Mouse (Mus musculus) limb, embryonic 14.5 days (tissue): ENCODE results near the gene Otud7a. TPM values are rescaled to one million over a fixed set of nuclear protein-coding genes. Genes with fewer than 3 reads are reported as not detected.
A peak's percentile ranks its signal among the peaks of the same experiment; 100 is the strongest.

Source experiments
- ATAC-seq: fragments of 200-750 bp; cut with Nextera tagmentation; 2 replicates; pipeline ENCODE4 v1.8.0; 2017; ENCODE audit warnings: low read depth, moderate number of reproducible peaks, moderate TSS enrichment; ENCODE audit not compliant: low FRiP score
- DNase-seq: peaks from one replicate; pipeline ENCODE4 v3.0.0-alpha.2; 2015; ENCODE audit warnings: low spot score
- H3K27ac ChIP-seq: fragments of 300-500 bp; sonication (generic); replicated peaks from 2 replicates; pipeline ENCODE4 v1.5.1; 2014; ENCODE audit warnings: low read depth, mild to moderate bottlenecking, low read length, moderate library complexity, mixed read lengths
- H3K27me3 ChIP-seq: fragments of 300-500 bp; sonication (generic); 2 replicates; pipeline ENCODE4 v1.6.1; 2014; ENCODE audit warnings: low read length, mixed read lengths; ENCODE audit not compliant: control insufficient read depth, insufficient read depth
- H3K36me3 ChIP-seq: fragments of 300-500 bp; sonication (generic); 2 replicates; pipeline ENCODE4 v1.6.1; 2014; ENCODE audit warnings: mild to moderate bottlenecking, low read length, moderate library complexity, mixed read lengths; ENCODE audit not compliant: control insufficient read depth, insufficient read depth
- H3K4me1 ChIP-seq: fragments of 300-500 bp; sonication (generic); 2 replicates; pipeline ENCODE4 v1.6.1; 2014; ENCODE audit warnings: antibody characterized with exemption, low read length, mixed read lengths; ENCODE audit not compliant: control insufficient read depth, insufficient read depth
- H3K4me2 ChIP-seq: fragments of 300-500 bp; sonication (generic); replicated peaks from 2 replicates; pipeline ENCODE4 v1.6.1; 2014; ENCODE audit warnings: low read depth, mild to moderate bottlenecking, low read length, moderate library complexity; ENCODE audit not compliant: severe bottlenecking
- H3K4me3 ChIP-seq: fragments of 300-500 bp; sonication (generic); replicated peaks from 2 replicates; pipeline ENCODE4 v1.5.1; 2014; ENCODE audit warnings: low read length
- H3K9ac ChIP-seq: fragments of 300-500 bp; sonication (generic); 2 replicates; pipeline ENCODE4 v1.6.1; 2014; ENCODE audit warnings: mild to moderate bottlenecking, low read depth, low read length, moderate library complexity; ENCODE audit not compliant: severe bottlenecking
- H3K9me3 ChIP-seq: fragments of 300-500 bp; sonication (generic); 2 replicates; pipeline ENCODE4 v1.6.1; 2016; ENCODE audit warnings: low read length; ENCODE audit not compliant: control insufficient read depth
- POLR2A ChIP-seq: fragments of 200-500 bp; IDR thresholded peaks from 2 replicates; pipeline ENCODE4 v1.8.0; 2012; ENCODE audit warnings: inconsistent platforms, mild to moderate bottlenecking, moderate library complexity, borderline replicate concordance; ENCODE audit not compliant: insufficient read depth, insufficient read length; ENCODE audit errors: extremely low read depth
- WGBS: fragments of 180-500 bp; shearing (Covaris S2); extraction: QIAGEN DNeasy Blood & Tissue Kit; methylation state at CpG from one replicate; pipeline ENCODE4 v1.1.7; 2014; 5-methylcytosine and 5-hydroxymethylcytosine counted together
- polyA plus RNA-seq, 2 experiments: library from polyadenylated mRNA; depleted of rRNA in 1 of 2; stranded (reverse) in 1 of 2; unstranded in 1 of 2; fragments of >200 nt; fragmentation: Nextera tagmentation in 1 of 2; extraction: Ambion mirVana in 1 of 2; gene quantifications; 2 replicates each; pipeline versions ENCODE4 v1.2.1 to v1.2.3; 2012 to 2014

Otud7a gene
- polyA plus RNA-seq, 2 experiments = 0.47 to 1.1 TPM

DNA sequence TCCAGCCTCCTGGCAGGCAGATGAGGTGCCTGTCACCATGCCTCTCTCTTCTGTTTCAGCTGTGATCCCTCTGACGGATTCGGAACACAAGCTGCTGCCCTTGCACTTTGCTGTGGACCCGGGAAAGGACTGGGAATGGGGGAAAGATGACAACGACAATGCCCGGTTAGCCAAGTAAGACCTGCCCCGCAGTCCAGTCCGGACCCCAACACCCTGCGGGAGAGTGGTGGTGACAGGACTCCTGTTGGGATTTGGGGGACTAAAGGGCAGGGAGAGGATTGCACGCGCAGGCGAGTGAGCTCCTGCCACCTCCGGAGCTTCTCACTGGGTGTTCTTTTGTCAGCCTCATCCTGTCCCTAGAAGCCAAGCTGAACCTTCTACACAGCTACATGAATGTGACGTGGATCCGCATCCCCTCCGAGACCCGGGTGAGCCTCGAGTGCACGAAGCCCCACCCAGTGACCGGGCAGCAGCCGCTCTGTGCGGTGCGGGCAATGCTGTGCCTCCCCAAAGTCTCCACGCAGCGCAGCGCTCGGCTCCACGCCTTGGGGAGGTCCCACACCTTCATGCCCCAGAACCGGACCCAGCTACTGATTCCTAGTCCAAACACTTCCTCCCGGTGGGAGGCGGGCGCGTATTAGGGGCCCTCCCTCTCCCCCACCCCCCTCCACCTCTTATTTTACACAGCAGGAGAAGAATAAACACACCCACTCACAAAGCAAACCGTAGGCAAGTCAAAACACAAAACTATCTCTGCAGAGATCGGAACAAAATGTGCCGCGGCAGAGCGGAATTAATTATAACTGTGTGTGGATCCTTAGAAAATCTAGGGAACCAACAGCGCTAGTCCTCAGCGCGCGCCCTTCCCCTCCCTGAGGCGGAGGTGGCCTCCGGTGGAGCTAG lies 310.3 kb downstream of the Otud7a start:
- Histone ChIP-seq H3K27ac (no peak overlapping the region), H3K9me3 (no peaks in the 10 kb centered on the region), H3K4me1 (0 out of 2 replicates have a peak, but pooled peaks cover 2% of the 10 kb centered on the region), H3K4me2 (peak overlapping the region; percentile 57), H3K27me3 (peaks cover 65% of the 10 kb centered on the region), H3K9ac (peak overlapping the region; percentile 22; the same call in 1 of the 2 replicates), H3K36me3 (no peaks in the 10 kb centered on the region), H3K4me3 (peak overlapping the region; percentile 32)
- 2% methylated on average over 42 of the region's 43 CpGs for WGBS
- no peak for DNase-seq
- ATAC-seq = no peak
- TF ChIP-seq POLR2A = no peak

DNA sequence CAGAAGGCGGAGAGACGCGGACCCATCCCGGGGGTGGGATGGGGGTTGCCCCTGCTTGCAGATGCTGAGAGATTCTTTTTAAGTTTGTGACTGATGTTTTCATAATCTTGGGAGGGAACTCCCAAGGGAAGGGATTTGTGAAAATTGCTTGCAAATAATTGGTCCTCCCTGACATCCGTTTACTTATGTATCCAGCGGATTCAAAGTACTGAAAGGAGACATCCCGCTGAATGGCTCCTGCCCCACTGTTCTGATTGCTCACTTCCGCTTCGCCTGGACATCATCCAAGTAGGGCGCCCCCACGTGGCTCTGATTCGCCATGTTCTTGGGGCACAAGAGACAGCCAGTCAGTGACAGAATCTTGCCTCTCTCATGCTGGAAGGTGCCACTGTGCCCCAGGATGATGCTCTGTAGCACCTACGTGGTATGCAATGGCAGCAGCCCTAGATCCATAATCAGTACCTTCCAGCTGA lies 311.0 kb downstream of the Otud7a start:
- H3K4me2 ChIP-seq = peak overlapping the region; percentile 57
- TF ChIP-seq POLR2A = no peak
- DNase-seq (peak; percentile 48), ATAC-seq (peak; percentile 44; the same call in 1 of the 2 replicates)
- H3K9me3 ChIP-seq = no peaks in the 10 kb centered on the region
- H3K27ac ChIP-seq = no peak overlapping the region
- WGBS = under 1% methylated on average over 13 of the region's 13 CpGs
- H3K9ac ChIP-seq = 0 out of 2 replicates have a peak overlapping the region, but pooled peaks have one; percentile 22
- H3K4me1 ChIP-seq = 0 out of 2 replicates have a peak, but pooled peaks cover 2% of the 10 kb centered on the region
- H3K36me3 ChIP-seq = no peaks in the 10 kb centered on the region
- peaks cover 69% of the 10 kb centered on the region for H3K27me3 ChIP-seq
- H3K4me3 ChIP-seq = peak overlapping the region; percentile 32

DNA sequence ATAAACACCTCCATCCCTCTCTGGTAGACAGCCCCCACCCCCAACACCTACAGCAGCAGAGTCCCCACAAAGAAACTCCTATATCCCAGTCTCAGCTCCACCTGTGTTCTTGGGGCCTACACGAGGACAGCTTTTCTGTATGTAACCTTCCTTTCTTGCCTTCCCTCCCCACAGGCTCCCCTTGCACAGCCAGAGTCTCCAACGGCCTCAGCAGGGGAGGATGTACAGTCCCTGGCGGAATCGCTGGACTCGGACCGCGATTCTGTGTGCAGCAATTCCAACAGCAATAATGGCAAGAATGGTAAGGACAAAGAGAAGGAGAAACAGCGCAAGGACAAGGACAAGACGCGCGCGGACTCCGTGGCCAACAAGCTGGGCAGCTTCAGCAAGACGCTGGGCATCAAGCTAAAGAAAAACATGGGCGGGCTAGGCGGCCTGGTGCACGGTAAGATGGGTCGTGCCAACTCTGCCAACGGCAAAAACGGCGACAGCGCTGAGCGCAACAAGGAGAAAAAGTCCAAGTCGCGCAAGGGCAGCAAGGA lies 312.7 kb downstream of the Otud7a start:
- Histone ChIP-seq H3K4me3 (peak overlapping the region; percentile 42), H3K4me1 (0 out of 2 replicates have a peak, but pooled peaks cover 2% of the 10 kb centered on the region), H3K27me3 (peaks cover 80% of the 10 kb centered on the region), H3K9me3 (no peaks in the 10 kb centered on the region), H3K9ac (no peak overlapping the region), H3K4me2 (peak overlapping the region; percentile 72; the same call in 1 of the 2 replicates), H3K36me3 (no peaks in the 10 kb centered on the region), H3K27ac (no peak overlapping the region)
- WGBS = 8% methylated on average over 25 of the region's 25 CpGs
- DNase-seq = no peak
- TF ChIP-seq POLR2A = no peak
- ATAC-seq = no peak

DNA sequence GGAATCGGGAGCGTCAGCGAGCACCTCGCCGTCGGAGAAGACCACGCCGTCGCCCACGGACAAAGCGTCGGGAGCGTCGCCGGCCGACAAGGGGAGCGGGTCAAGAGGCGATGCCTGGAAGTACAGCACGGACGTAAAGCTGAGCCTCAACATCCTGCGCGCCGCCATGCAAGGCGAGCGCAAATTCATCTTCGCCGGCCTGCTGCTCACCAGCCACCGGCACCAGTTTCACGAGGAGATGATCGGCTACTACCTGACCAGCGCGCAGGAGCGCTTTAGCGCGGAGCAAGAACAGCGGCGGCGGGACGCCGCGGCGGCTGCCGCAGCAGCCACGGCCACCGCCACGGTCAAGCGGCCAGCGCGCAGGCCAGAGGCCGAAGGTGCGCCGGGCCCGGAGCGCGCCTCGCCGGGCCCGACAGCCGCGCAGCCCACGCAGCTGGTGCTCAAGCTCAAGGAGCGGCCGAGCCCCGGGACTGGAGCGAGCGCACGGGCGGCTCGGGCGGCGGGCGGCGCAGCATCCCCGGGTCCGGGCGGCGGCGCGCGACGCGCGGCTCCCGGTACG lies 313.2 kb downstream of the Otud7a start:
- no peak for DNase-seq

More for the DNA sequence above, 313.2 kb downstream of the Otud7a start:
- 1% methylated on average over 44 of the region's 85 CpGs for WGBS
- H3K36me3 ChIP-seq = no peaks in the 10 kb centered on the region
- 0 out of 2 replicates have a peak, but pooled peaks cover 2% of the 10 kb centered on the region for H3K4me1 ChIP-seq
- H3K9ac ChIP-seq = peak overlapping the region; percentile 41; the same call in 1 of the 2 replicates
- H3K27ac ChIP-seq = no peak overlapping the region
- H3K4me2 ChIP-seq = peak overlapping the region; percentile 72
- H3K9me3 ChIP-seq = no peaks in the 10 kb centered on the region
- no peak for ATAC-seq
- H3K27me3 ChIP-seq = peaks cover 80% of the 10 kb centered on the region
- no peak for TF ChIP-seq POLR2A
- peak overlapping the region; percentile 42 for H3K4me3 ChIP-seq
